Mouse (Mus musculus): ENCODE results near the gene Vps72.
A peak's percentile ranks its signal among the peaks of the same experiment; 100 is the strongest.

Gene Vps72

GRCm38 (mm10) chr3:95133680-95134101 lies 22.9 kb downstream of the Vps72 start, which contains the start of the genes Scnm1 and Lysmd1:
TSS of gene Scnm1 (minus strand) at chr3:95134011.
TSS of gene Lysmd1 (plus strand) at chr3:95134088.
- ATAC-seq (ENCODE audit: low TSS enrichment): peak; percentile 93

- ATAC-seq (ENCODE audit: low TSS enrichment): 0 out of 2 replicates have a peak, but pooled peaks have one; percentile 11
Measured at GRCm38 (mm10) chr3:95134133-95134532, 23.3 kb downstream of the Vps72 start.

GRCm38 (mm10) chr3:95135023-95135422 lies 24.2 kb downstream of the Vps72 start:
- ATAC-seq (ENCODE audit: low TSS enrichment): no peak

GRCm38 (mm10) chr3:95135433-95136052 lies 24.7 kb downstream of the Vps72 start:
- no peak for ATAC-seq (ENCODE audit: low TSS enrichment)

GRCm38 (mm10) chr3:95136336-95136735 lies 25.5 kb downstream of the Vps72 start:
- no peak for ATAC-seq (ENCODE audit: low TSS enrichment)

- ATAC-seq (ENCODE audit: low TSS enrichment): no peak
Measured at GRCm38 (mm10) chr3:95139586-95140288, 28.9 kb downstream of the Vps72 start.

- no peak for ATAC-seq (ENCODE audit: low TSS enrichment)
Measured at GRCm38 (mm10) chr3:95140289-95140595, 29.4 kb downstream of the Vps72 start.

- no peak for ATAC-seq (ENCODE audit: low TSS enrichment)
Measured at GRCm38 (mm10) chr3:95140795-95141194, 30.0 kb downstream of the Vps72 start.

- no peak for ATAC-seq (ENCODE audit: low TSS enrichment)
Measured at GRCm38 (mm10) chr3:95141474-95141873, 30.7 kb downstream of the Vps72 start.

- ATAC-seq (ENCODE audit: low TSS enrichment): 0 out of 2 replicates have a peak, but pooled peaks have one; percentile 24
Measured at GRCm38 (mm10) chr3:95141952-95142616, 31.3 kb downstream of the Vps72 start, which contains the start of gene Tnfaip8l2. TSS of gene Tnfaip8l2 (minus strand) at chr3:95142360.

- peak; percentile 79 for ATAC-seq (ENCODE audit: low TSS enrichment)
Measured at GRCm38 (mm10) chr3:95142617-95143011, 31.8 kb downstream of the Vps72 start.

- no peak for ATAC-seq (ENCODE audit: low TSS enrichment)
Measured at GRCm38 (mm10) chr3:95147924-95148323, 37.1 kb downstream of the Vps72 start.

- ATAC-seq (ENCODE audit: low TSS enrichment): no peak
Measured at GRCm38 (mm10) chr3:95153874-95154273, 43.1 kb downstream of the Vps72 start.

- no peak; the same call in 1 of the 2 replicates for ATAC-seq (ENCODE audit: low TSS enrichment)
Measured at GRCm38 (mm10) chr3:95159511-95159986, 48.7 kb downstream of the Vps72 start.

- ATAC-seq (ENCODE audit: low TSS enrichment): peak; percentile 97
Measured at GRCm38 (mm10) chr3:95159987-95160963, 49.5 kb downstream of the Vps72 start, which contains the start of gene Sema6c. TSS of gene Sema6c (plus strand) at chr3:95160457.

GRCm38 (mm10) chr3:95161041-95161551 lies 50.3 kb downstream of the Vps72 start:
- ATAC-seq (ENCODE audit: low TSS enrichment): no peak

- ATAC-seq (ENCODE audit: low TSS enrichment): no peak
Measured at GRCm38 (mm10) chr3:95161618-95162344, 51.0 kb downstream of the Vps72 start.

- ATAC-seq (ENCODE audit: low TSS enrichment): no peak
Measured at GRCm38 (mm10) chr3:95162345-95162628, 51.5 kb downstream of the Vps72 start.

GRCm38 (mm10) chr3:95163419-95164255 lies 52.8 kb downstream of the Vps72 start:
- ATAC-seq (ENCODE audit: low TSS enrichment): no peak

- no peak for ATAC-seq (ENCODE audit: low TSS enrichment)
Measured at GRCm38 (mm10) chr3:95164256-95164550, 53.4 kb downstream of the Vps72 start.
